Mouse (Mus musculus) hindbrain, embryonic 12.5 days (tissue): ENCODE measurements around the gene Fam193b. TPM values are rescaled to one million over a fixed set of nuclear protein-coding genes. Genes with fewer than 3 reads are reported as not detected.

ENCODE experiments used
- ATAC-seq: fragments of 200-750 bp; cut with Nextera tagmentation; 2 replicates; pipeline ENCODE4 v1.8.0; 2017; ENCODE audit warnings: moderate TSS enrichment; ENCODE audit not compliant: low FRiP score
- H3K27ac ChIP-seq: fragments of 300-500 bp; sonication (generic); 2 replicates; pipeline ENCODE4 v1.5.1; 2016; ENCODE audit warnings: mild to moderate bottlenecking
- H3K27me3 ChIP-seq: fragments of 300-500 bp; sonication (generic); 2 replicates; pipeline ENCODE4 v1.6.1; 2016; ENCODE audit warnings: mild to moderate bottlenecking
- H3K36me3 ChIP-seq: fragments of 300-500 bp; sonication (generic); 2 replicates; pipeline ENCODE4 v1.6.1; 2016; ENCODE audit warnings: mild to moderate bottlenecking
- H3K4me1 ChIP-seq: fragments of 300-500 bp; sonication (generic); 2 replicates; pipeline ENCODE4 v1.6.1; 2016
- H3K4me2 ChIP-seq: fragments of 300-500 bp; sonication (generic); replicated peaks from 2 replicates; pipeline ENCODE4 v1.6.1; 2016; ENCODE audit warnings: mild to moderate bottlenecking
- H3K4me3 ChIP-seq: fragments of 300-500 bp; sonication (generic); 2 replicates; pipeline ENCODE4 v1.5.1; 2016; ENCODE audit warnings: mild to moderate bottlenecking
- H3K9ac ChIP-seq: fragments of 300-500 bp; sonication (generic); 2 replicates; pipeline ENCODE4 v1.6.1; 2016; ENCODE audit warnings: mild to moderate bottlenecking, moderate library complexity
- H3K9me3 ChIP-seq: fragments of 300-500 bp; sonication (generic); replicated peaks from 2 replicates; pipeline ENCODE4 v1.6.1; 2016; ENCODE audit warnings: mild to moderate bottlenecking
- WGBS: fragments of 180-500 bp; shearing (Covaris S2); methylation state at CpG from one replicate; pipeline ENCODE4 v1.1.7; 2016; 5-methylcytosine and 5-hydroxymethylcytosine counted together
- polyA plus RNA-seq: library from polyadenylated mRNA; unstranded; fragments of >200 nt; fragmentation: Nextera tagmentation; extraction: Ambion mirVana; gene quantifications from 2 replicates; pipeline ENCODE4 v1.2.1, GENCODE M21; 2016

Fam193b gene
- polyA plus RNA-seq, result 67.4 and 71.9 TPM in 2 replicates

DNA sequence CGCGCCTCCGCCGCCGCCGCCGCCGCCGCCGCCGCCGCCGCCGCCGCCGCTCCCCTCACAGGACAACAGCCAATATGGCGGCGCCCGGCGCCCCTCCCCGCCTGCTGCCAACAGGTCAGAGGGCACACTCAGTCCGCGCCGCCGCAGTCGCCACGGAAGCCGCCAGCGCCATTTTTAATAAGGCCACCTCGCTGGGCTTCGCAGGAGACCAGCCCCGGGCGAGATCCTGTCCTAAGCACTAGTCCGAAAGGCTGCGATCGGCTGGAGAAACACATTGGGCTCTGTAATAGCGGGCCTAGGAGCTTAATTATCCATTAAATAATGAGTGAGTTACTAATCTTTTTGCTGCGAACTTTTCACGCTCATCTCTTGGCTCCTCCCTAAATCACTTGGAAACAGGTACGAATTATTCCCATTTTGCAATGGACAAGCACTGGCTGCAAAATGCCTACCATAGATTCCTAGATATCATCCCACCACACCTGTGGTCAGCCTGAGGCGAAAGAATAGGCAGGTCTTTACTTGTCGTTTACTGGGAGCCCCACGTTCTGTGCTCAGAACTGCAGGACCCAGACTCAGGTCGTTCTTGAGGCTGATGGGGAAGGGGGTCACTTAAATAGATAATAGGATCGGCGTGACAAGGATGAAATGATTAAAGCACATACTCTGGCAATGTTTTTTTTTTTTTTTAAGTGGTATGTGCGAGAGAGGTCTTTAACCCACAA is at the start of gene Fam193b:
TSS of gene Fam193b (minus strand) at position 94 of the 725 bp plus-strand sequence.
- Histone ChIP-seq H3K27me3 (no peaks in the 10 kb centered on the region), H3K4me3 (peak within 1 kb of the TSS; percentile 97), H3K36me3 (0 out of 2 replicates have a peak, but pooled peaks cover 5% of the 10 kb centered on the region), H3K27ac (peak within 1 kb of the TSS; percentile 93), H3K4me1 (peaks cover 25% of the 10 kb centered on the region), H3K4me2 (peak within 1 kb of the TSS; percentile 95), H3K9ac (peak within 1 kb of the TSS; percentile 99), H3K9me3 (no peaks in the 10 kb centered on the region)
- WGBS, result 2% methylated on average over 40 of the region's 47 CpGs
- peak; percentile 92 for ATAC-seq

DNA sequence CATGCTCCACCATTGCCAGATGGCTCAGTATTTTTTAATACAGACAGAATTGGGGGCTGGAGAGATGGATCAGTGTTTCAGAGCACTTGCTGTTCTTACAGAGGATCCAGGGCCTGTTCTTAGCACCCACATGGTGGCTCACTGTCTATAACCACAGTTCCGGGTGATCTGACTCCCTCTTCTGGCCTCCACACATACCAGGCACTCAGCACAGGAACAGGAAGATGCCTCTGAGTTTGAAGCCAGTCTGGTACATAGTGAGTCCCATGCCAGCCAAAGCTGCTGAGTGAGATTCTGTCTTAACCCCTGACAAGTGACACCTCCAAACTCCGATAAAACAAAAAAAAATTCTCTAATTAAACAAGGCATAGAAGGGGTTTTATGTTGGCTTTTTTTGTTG is 49.4 kb upstream of the Fam193b start:
- H3K27me3 ChIP-seq, result no peaks in the 10 kb centered on the region
- H3K9me3 ChIP-seq, result no peaks in the 10 kb centered on the region
- H3K27ac ChIP-seq, result no peak overlapping the region
- ATAC-seq, result no peak
- no peak overlapping the region for H3K4me3 ChIP-seq
- H3K4me2 ChIP-seq, result no peak overlapping the region
- H3K9ac ChIP-seq, result no peak overlapping the region
- H3K4me1 ChIP-seq, result peaks cover 20% of the 10 kb centered on the region
- 87% methylated on average over 2 of the region's 2 CpGs for whole genome bisulfite sequencing
- peaks cover 1% of the 10 kb centered on the region; the same call in 1 of the 2 replicates for H3K36me3 ChIP-seq

DNA sequence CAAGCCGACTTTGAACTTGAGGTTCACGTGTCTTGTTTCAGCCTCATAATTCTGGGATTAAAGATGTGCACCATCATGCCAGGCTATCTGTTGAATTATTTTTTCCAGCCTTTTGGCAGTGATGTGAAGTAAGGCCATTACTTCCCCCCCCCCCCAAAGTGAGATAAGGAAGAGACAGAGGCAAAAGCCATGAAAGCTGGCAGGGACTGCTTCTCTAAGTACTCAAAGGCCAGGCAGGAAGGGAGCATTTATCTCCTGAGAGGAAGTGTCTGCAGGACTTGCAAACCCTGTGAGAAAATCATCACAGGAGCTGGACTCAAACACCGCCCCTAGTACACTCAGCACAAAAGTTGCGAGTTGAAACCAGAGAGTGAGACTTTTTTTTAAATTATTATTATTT is 48.4 kb upstream of the Fam193b start:
- no peak for ATAC-seq
- peaks cover 1% of the 10 kb centered on the region; the same call in 1 of the 2 replicates for H3K36me3 ChIP-seq
- H3K27me3 ChIP-seq, result no peaks in the 10 kb centered on the region
- H3K4me3 ChIP-seq, result no peak overlapping the region
- no peak overlapping the region for H3K4me2 ChIP-seq
- 94% methylated on average over 4 of the region's 4 CpGs for WGBS
- H3K9ac ChIP-seq, result no peak overlapping the region
- H3K9me3 ChIP-seq, result no peaks in the 10 kb centered on the region
- H3K27ac ChIP-seq, result no peak overlapping the region
- H3K4me1 ChIP-seq, result peaks cover 13% of the 10 kb centered on the region

- Histone ChIP-seq H3K4me3 (no peak overlapping the region), H3K27me3 (no peaks in the 10 kb centered on the region), H3K4me2 (no peak overlapping the region), H3K4me1 (no peaks in the 10 kb centered on the region), H3K9ac (no peak overlapping the region), H3K36me3 (peaks cover 30% of the 10 kb centered on the region), H3K27ac (no peak overlapping the region), H3K9me3 (no peaks in the 10 kb centered on the region)
- 44% methylated on average over 5 of the region's 5 CpGs for WGBS
- ATAC-seq, result no peak
Measured at GRCm38 (mm10) chr13:55613471-55613870, 42.6 kb upstream of the Fam193b start.

- ATAC-seq, result no peak
- Histone ChIP-seq H3K4me1 (no peaks in the 10 kb centered on the region), H3K36me3 (peaks cover 43% of the 10 kb centered on the region)
Measured at GRCm38 (mm10) chr13:55611996-55612395, 41.1 kb upstream of the Fam193b start.

GRCm38 (mm10) chr13:55607624-55608006 is 36.7 kb upstream of the Fam193b start:
- Histone ChIP-seq H3K4me3 (no peak overlapping the region), H3K27ac (no peak overlapping the region), H3K27me3 (no peaks in the 10 kb centered on the region), H3K4me1 (no peaks in the 10 kb centered on the region), H3K36me3 (peaks cover 66% of the 10 kb centered on the region), H3K9me3 (no peaks in the 10 kb centered on the region), H3K9ac (0 out of 2 replicates have a peak overlapping the region, but pooled peaks have one; percentile 8), H3K4me2 (no peak overlapping the region)
- ATAC-seq, result no peak
- WGBS, result 86% methylated on average over 2 of the region's 2 CpGs

More at GRCm38 (mm10) chr13:55611996-55612395, 41.1 kb upstream of the Fam193b start:
- Histone ChIP-seq H3K4me3 (no peak overlapping the region), H3K9me3 (no peaks in the 10 kb centered on the region), H3K9ac (no peak overlapping the region), H3K27me3 (no peaks in the 10 kb centered on the region), H3K4me2 (no peak overlapping the region), H3K27ac (no peak overlapping the region)
- WGBS, result 88% methylated on average over 7 of the region's 7 CpGs

DNA sequence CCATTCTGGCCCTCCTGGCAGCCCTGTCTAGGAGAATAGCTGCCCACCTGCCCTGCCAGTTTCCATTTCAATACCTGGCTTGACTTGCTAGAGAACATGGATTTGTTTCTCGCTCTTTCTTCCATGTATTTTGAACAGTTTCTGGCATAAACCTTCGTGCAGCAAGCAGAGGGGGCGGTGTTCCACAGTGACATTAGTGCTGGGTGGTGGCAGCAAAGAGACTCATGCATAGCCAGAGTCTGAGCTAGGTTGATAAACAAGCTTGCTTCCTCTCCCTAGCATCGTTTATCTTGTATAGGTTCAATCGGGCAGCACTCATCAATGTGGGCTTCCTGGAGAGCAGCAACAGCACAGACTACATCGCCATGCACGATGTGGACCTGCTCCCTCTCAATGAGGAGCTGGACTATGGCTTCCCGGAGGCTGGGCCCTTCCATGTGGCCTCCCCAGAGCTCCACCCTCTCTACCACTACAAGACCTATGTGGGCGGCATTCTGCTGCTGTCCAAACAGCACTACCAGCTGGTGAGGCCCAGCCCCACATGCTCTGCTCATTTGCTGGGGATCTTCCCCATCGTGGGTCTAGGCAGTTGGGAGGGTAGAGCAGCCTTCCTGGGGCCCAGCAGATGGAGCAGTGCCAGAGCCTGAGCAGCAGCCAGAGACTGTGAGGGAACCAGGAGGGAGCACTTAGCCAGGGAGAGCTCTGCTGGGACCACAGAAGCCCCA is 36.1 kb upstream of the Fam193b start:
- Histone ChIP-seq H3K9me3 (no peaks in the 10 kb centered on the region), H3K4me3 (no peak overlapping the region), H3K36me3 (peaks cover 66% of the 10 kb centered on the region), H3K4me1 (no peaks in the 10 kb centered on the region), H3K9ac (0 out of 2 replicates have a peak overlapping the region, but pooled peaks have one; percentile 8), H3K4me2 (no peak overlapping the region), H3K27me3 (no peaks in the 10 kb centered on the region), H3K27ac (no peak overlapping the region)
- WGBS, result 78% methylated on average over 10 of the region's 10 CpGs
- ATAC-seq, result no peak

DNA sequence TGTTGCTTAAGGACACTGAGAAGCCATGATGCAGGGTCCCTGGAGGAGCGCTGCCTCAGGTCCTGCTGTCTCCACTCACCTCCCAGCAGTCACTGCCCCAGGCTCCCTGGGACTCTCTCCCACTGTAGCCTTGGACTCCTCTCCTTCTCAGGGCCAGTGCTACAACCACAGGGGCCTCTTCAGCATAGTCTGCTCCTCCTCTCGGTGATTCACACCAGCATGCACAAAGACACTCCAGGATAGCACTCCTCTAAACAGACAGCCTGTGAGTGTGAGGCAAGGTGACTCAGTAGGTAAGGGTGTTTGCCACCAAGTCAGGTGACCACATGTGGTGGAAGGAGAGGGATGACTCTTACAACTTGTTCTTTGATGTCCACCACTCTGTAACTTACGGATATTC is 33.7 kb upstream of the Fam193b start:
- no peak overlapping the region for H3K9ac ChIP-seq
- H3K4me1 ChIP-seq, result peaks cover 6% of the 10 kb centered on the region
- H3K4me3 ChIP-seq, result no peak overlapping the region
- no peak overlapping the region for H3K4me2 ChIP-seq
- peaks cover 52% of the 10 kb centered on the region for H3K36me3 ChIP-seq
- no peaks in the 10 kb centered on the region for H3K9me3 ChIP-seq
- H3K27me3 ChIP-seq, result no peaks in the 10 kb centered on the region
- WGBS, result 94% methylated on average over 3 of the region's 3 CpGs
- no peak overlapping the region for H3K27ac ChIP-seq
- no peak for ATAC-seq

DNA sequence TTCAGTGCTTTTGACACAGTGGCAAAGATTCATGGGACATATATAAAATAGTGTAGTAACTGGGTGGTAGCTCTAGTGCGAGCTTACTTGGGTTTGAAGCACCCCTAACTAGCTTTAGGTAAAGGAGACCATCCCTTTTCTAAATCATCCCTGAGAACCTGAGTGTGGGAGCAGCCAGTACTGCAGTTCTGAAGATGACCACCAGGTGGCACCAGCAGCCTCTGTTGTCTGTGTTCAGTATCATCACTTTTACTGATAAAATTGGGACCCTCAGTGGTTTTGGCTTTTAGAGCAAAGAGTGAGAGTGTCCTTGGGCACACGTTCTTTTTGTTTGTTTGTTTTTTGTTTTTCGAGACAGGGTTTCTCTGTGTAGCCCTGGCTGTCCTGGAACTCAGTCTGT is 30.7 kb upstream of the Fam193b start:
- Histone ChIP-seq H3K4me3 (no peak overlapping the region), H3K36me3 (peaks cover 42% of the 10 kb centered on the region)

DNA sequence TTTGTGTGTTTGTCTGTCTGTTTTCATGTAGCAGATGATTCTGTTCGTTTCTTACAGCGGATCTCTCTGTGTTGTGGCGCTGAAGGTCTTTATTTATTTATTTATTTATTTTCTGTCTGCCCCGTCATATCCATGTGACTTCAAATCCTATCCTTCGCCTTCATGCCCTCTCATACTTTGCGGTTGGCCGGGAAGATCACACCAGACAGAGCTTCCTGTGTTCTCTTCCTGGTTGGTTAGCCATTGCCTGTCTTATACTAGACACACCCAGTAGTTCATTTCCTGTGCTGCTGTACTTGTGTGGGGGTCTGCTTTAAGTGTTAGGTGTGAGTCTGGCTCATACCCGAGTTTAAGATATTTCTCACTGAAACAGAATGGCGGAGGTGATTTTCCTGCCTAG is 29.7 kb upstream of the Fam193b start:
- Histone ChIP-seq H3K27ac (peak overlapping the region; percentile 72; the same call in 1 of the 2 replicates), H3K9ac (peak overlapping the region; percentile 91), H3K9me3 (no peaks in the 10 kb centered on the region), H3K27me3 (no peaks in the 10 kb centered on the region), H3K4me1 (peaks cover 6% of the 10 kb centered on the region), H3K4me3 (peak overlapping the region; percentile 79), H3K36me3 (peaks cover 44% of the 10 kb centered on the region), H3K4me2 (peak overlapping the region; percentile 70)
- no peak for ATAC-seq
- whole genome bisulfite sequencing, result 24% methylated on average over 9 of the region's 9 CpGs

More for the DNA sequence above, 30.7 kb upstream of the Fam193b start:
- no peak for ATAC-seq
- no peaks in the 10 kb centered on the region for H3K9me3 ChIP-seq
- no peak overlapping the region for H3K27ac ChIP-seq
- peaks cover 6% of the 10 kb centered on the region for H3K4me1 ChIP-seq
- WGBS, result 8% methylated on average over 3 of the region's 3 CpGs
- peak overlapping the region; percentile 70 for H3K4me2 ChIP-seq
- H3K9ac ChIP-seq, result no peak overlapping the region
- no peaks in the 10 kb centered on the region for H3K27me3 ChIP-seq

- Histone ChIP-seq H3K27me3 (no peaks in the 10 kb centered on the region), H3K4me2 (peak within 1 kb of the TSS; percentile 70), H3K4me1 (peaks cover 9% of the 10 kb centered on the region), H3K27ac (peak within 1 kb of the TSS; percentile 72), H3K4me3 (peak within 1 kb of the TSS; percentile 79), H3K9ac (peak within 1 kb of the TSS; percentile 91), H3K36me3 (peaks cover 47% of the 10 kb centered on the region), H3K9me3 (no peaks in the 10 kb centered on the region)
- 10% methylated on average over 51 of the region's 51 CpGs for WGBS
- ATAC-seq, result peak; percentile 88
Measured at GRCm38 (mm10) chr13:55599566-55600540, 28.9 kb upstream of the Fam193b start, which contains the start of gene B4galt7. Gene B4galt7, plus strand, starts transcription at chr13:55599896.
